Mouse (Mus musculus) thymus, adult 2 months (tissue): Measurements from ENCODE around the gene Tnf. TPM values are rescaled to one million over a fixed set of nuclear protein-coding genes. Genes with fewer than 3 reads are reported as not detected.

Experiments used
- DNase-seq: peaks from one replicate; pipeline ENCODE4 v3.0.0; 2021
- H3K27ac ChIP-seq: fragments of 200-500 bp; 2 replicates; pipeline ENCODE4 v1.5.1; 2012; ENCODE audit warnings: low read length, control low read depth; ENCODE audit not compliant: control insufficient read depth, insufficient read depth
- H3K27me3 ChIP-seq: fragments of 200-500 bp; 2 replicates; pipeline ENCODE4 v1.6.1; 2012; ENCODE audit warnings: mild to moderate bottlenecking, low read length, moderate library complexity, mixed read lengths; ENCODE audit not compliant: control insufficient read depth, insufficient read depth
- H3K36me3 ChIP-seq: fragments of 200-500 bp; 2 replicates; pipeline ENCODE4 v1.6.1; 2012; ENCODE audit warnings: mild to moderate bottlenecking, low read length, moderate library complexity; ENCODE audit not compliant: control insufficient read depth, insufficient read depth
- H3K4me1 ChIP-seq: fragments of 200-500 bp; replicated peaks from 2 replicates; pipeline ENCODE4 v1.6.1; 2012; ENCODE audit warnings: low read length; ENCODE audit not compliant: control insufficient read depth, insufficient read depth
- H3K4me3 ChIP-seq: fragments of 200-500 bp; 2 replicates; pipeline ENCODE4 v1.5.1; 2012; ENCODE audit warnings: mild to moderate bottlenecking, low read length, control low read depth, moderate library complexity; ENCODE audit not compliant: control insufficient read depth, insufficient read depth
- CTCF ChIP-seq: fragments of 200-500 bp; IDR thresholded peaks from 2 replicates; pipeline ENCODE4 v1.5.1; 2012; ENCODE audit warnings: mild to moderate bottlenecking, control low read depth, low read length, moderate library complexity, borderline replicate concordance; ENCODE audit not compliant: control insufficient read depth, poor library complexity, insufficient read depth; ENCODE audit errors: extremely low read depth
- POLR2A ChIP-seq: fragments of 200-500 bp; IDR thresholded peaks from 2 replicates; pipeline ENCODE4 v1.6.1; 2012; ENCODE audit warnings: mild to moderate bottlenecking, low read length, control low read depth, moderate library complexity; ENCODE audit not compliant: control insufficient read depth, poor library complexity, insufficient read depth; ENCODE audit errors: extremely low read depth
- WGBS: fragments of 180-500 bp; shearing (Covaris S2); methylation state at CpG from one replicate; pipeline ENCODE4 v1.1.7; 2018; 5-methylcytosine and 5-hydroxymethylcytosine counted together
- polyA plus RNA-seq: library from polyadenylated mRNA; depleted of rRNA; stranded (reverse); fragments of >200 nt; gene quantifications from 2 replicates; pipeline ENCODE4 v1.2.3, GENCODE M21; 2012

The Tnf gene
- polyA plus RNA-seq, 1 experiment: 11.4 TPM

GRCm38 (mm10) chr17:35157254-35157653 lies 44.6 kb downstream of the Tnf start:
- TF ChIP-seq CTCF (no peak), POLR2A (no peak)
- Histone ChIP-seq H3K27me3 (no peaks in the 10 kb centered on the region), H3K36me3 (peaks cover 95% of the 10 kb centered on the region), H3K27ac (no peak overlapping the region), H3K4me3 (no peak overlapping the region), H3K4me1 (no peaks in the 10 kb centered on the region; the same call in 1 of the 2 replicates)
- 97% methylated on average over 8 of the region's 8 CpGs for WGBS
- DNase-seq: no peak

- no peak overlapping the region for H3K4me3 ChIP-seq
- no peaks in the 10 kb centered on the region for H3K27me3 ChIP-seq
- TF ChIP-seq CTCF: no peak
- no peak for TF ChIP-seq POLR2A
- H3K36me3 ChIP-seq: peaks cover 100% of the 10 kb centered on the region
- no peaks in the 10 kb centered on the region for H3K4me1 ChIP-seq
- 95% methylated on average over 33 of the region's 33 CpGs for WGBS
- DNase-seq: no peak
- no peak overlapping the region for H3K27ac ChIP-seq
These were observed 45.2 kb downstream of the Tnf start for GRCm38 (mm10) chr17:35156461-35157200.

DNA sequence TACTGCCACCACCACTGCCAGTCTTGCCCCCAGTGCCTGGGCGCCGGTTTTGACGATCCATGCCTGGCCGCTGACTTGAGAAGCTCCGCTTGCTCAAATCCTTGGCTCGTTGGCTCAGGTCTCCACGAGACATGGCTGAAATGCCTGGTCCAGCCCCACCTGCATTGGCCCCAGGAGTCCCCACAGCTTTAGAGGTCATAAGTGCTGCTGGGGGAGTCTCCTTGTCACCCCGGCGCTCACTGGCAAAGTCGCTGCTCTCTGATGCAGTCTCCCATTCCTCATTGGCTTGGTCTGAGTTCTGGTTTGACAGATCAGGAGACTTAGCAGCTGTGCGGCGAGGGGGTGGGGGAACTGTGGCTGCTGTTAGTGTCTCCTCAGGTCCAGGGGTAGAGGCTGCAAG lies 46.4 kb downstream of the Tnf start:
- Histone ChIP-seq H3K27ac (no peak overlapping the region), H3K4me1 (no peaks in the 10 kb centered on the region), H3K27me3 (no peaks in the 10 kb centered on the region), H3K36me3 (peaks cover 97% of the 10 kb centered on the region), H3K4me3 (no peak overlapping the region)
- no peak for DNase-seq
- TF ChIP-seq CTCF (no peak), POLR2A (no peak)
- WGBS: over 99% methylated on average over 12 of the region's 12 CpGs

GRCm38 (mm10) chr17:35154616-35155015 lies 47.2 kb downstream of the Tnf start:
- Histone ChIP-seq H3K36me3 (peaks cover 97% of the 10 kb centered on the region), H3K27ac (no peak overlapping the region), H3K27me3 (no peaks in the 10 kb centered on the region), H3K4me3 (no peak overlapping the region), H3K4me1 (no peaks in the 10 kb centered on the region)
- TF ChIP-seq CTCF: no peak
- TF ChIP-seq POLR2A: no peak
- no peak for DNase-seq
- 96% methylated on average over 7 of the region's 7 CpGs for WGBS

DNA sequence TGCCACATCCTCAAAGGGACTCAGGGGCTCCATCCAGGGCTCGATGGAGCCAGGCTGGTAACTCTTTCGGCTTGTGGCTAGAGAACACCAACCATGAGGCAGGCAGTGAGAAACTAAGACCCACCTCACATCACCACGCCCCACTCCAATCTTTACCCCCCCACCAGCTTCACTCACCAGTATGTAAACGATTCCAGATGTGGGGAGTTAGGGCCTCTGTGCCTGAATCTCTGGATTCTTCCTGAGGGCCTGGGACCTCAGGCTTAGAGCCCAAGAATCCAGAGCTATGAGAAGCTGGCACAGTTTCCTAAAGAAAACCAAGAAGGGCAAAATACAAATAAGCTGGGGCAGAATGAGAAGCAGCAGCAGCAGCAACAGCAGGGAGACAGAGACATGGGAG lies 47.9 kb downstream of the Tnf start:
- no peak overlapping the region for H3K27ac ChIP-seq
- H3K4me3 ChIP-seq: no peak overlapping the region
- 94% methylated on average over 4 of the region's 4 CpGs for WGBS
- no peaks in the 10 kb centered on the region for H3K27me3 ChIP-seq
- H3K4me1 ChIP-seq: no peaks in the 10 kb centered on the region
- DNase-seq: no peak
- H3K36me3 ChIP-seq: peaks cover 97% of the 10 kb centered on the region
- no peak for TF ChIP-seq POLR2A
- TF ChIP-seq CTCF: no peak

DNA sequence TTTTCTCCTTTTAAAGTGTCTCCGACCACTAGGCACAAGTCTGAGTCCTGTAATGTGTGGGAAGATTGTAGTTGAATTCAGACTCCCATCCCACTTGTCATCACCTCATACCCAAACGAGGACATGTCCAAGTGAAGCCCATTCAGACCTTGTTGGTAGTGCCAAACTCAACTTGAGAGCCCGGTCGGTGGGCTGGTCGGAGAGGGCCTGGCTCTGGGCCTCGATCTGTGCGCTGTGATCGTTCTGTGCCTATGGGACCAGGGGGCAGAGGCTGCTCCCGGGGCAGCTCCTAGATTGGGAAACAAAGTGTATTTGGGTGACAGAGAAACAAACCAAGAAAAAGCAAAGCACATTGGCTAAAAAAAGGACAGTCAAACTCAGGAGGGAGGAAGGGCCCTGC lies 48.7 kb downstream of the Tnf start:
- no peaks in the 10 kb centered on the region for H3K27me3 ChIP-seq
- 95% methylated on average over 9 of the region's 9 CpGs for WGBS
- TF ChIP-seq CTCF (no peak), POLR2A (no peak)
- peaks cover 95% of the 10 kb centered on the region for H3K36me3 ChIP-seq
- no peaks in the 10 kb centered on the region for H3K4me1 ChIP-seq
- no peak for DNase-seq
- no peak overlapping the region for H3K4me3 ChIP-seq
- H3K27ac ChIP-seq: no peak overlapping the region
